Mouse (Mus musculus) heart, adult 2 months (tissue): ENCODE results near the gene Rgs3. TPM values are rescaled to one million over a fixed set of nuclear protein-coding genes. Genes with fewer than 3 reads are reported as not detected.

Experiments
- DNase-seq, 2 experiments: peaks; one replicate each; pipeline ENCODE4 v3.0.0; 2021
- H3K27ac ChIP-seq: fragments of 200-600 bp; 2 replicates; pipeline ENCODE4 v1.8.1; 2022
- H3K27me3 ChIP-seq: fragments of 200-500 bp; 2 replicates; pipeline ENCODE4 v1.6.1; 2012; ENCODE audit warnings: mild to moderate bottlenecking, low read length, inconsistent platforms, mixed read lengths; ENCODE audit not compliant: control insufficient read depth, insufficient read depth
- H3K36me3 ChIP-seq: fragments of 200-500 bp; 2 replicates; pipeline ENCODE4 v1.6.1; 2012; ENCODE audit warnings: low read length, inconsistent platforms; ENCODE audit not compliant: control insufficient read depth, insufficient read depth
- H3K4me1 ChIP-seq: fragments of 200-500 bp; 2 replicates; pipeline ENCODE4 v1.6.1; 2011; ENCODE audit warnings: low read length; ENCODE audit not compliant: control insufficient read depth, insufficient read depth
- H3K4me3 ChIP-seq: fragments of 200-600 bp; 2 replicates; pipeline ENCODE4 v1.8.1; 2022
- H3K79me2 ChIP-seq: fragments of 200-500 bp; replicated peaks from 2 replicates; pipeline ENCODE4 v1.6.1; 2012; ENCODE audit warnings: mild to moderate bottlenecking, inconsistent platforms, low read length, moderate library complexity, mixed read lengths; ENCODE audit not compliant: control insufficient read depth, insufficient read depth
- H3K9ac ChIP-seq: fragments of 200-500 bp; 2 replicates; pipeline ENCODE4 v1.6.1; 2012; ENCODE audit warnings: low read depth, mild to moderate bottlenecking, control low read depth, inconsistent platforms, low read length, mixed read lengths
- CTCF ChIP-seq: fragments of 200-600 bp; IDR thresholded peaks from 2 replicates; pipeline ENCODE4 v1.8.1; 2022; ENCODE audit warnings: antibody characterized with exemption, mild to moderate bottlenecking, moderate library complexity
- EP300 ChIP-seq: fragments of 200-500 bp; IDR thresholded peaks from 2 replicates; pipeline ENCODE4 v1.6.1; 2011; ENCODE audit warnings: low read depth, low read length, control low read depth; ENCODE audit not compliant: insufficient read depth
- POLR2A ChIP-seq: fragments of 200-500 bp; IDR thresholded peaks from 2 replicates; pipeline ENCODE4 v1.6.1; 2011; ENCODE audit warnings: mild to moderate bottlenecking, low read depth, low read length, control low read depth; ENCODE audit not compliant: insufficient read depth
- WGBS: fragments of 180-500 bp; shearing (Covaris S2); methylation state at CpG from one replicate; pipeline ENCODE4 v1.1.7; 2018; 5-methylcytosine and 5-hydroxymethylcytosine counted together
- intact Hi-C: fragments of 180-260 bp; cut with DNase I; formaldehyde crosslinking; loops from one replicate; pipeline ENCODE4 v1.15.1; 2025
- polyA plus RNA-seq: library from polyadenylated mRNA; depleted of rRNA; stranded (reverse); fragments of >200 nt; gene quantifications from 2 replicates; pipeline ENCODE4 v1.2.3, GENCODE M21; 2012
- total RNA-seq, 2 experiments: library from RNA; stranded (reverse); gene quantifications; 2 replicates each; pipeline ENCODE4 v1.2.3; 2021

Gene Rgs3
- total and polyA plus RNA-seq, 3 experiments = 23.5 to 48.1 (median 33.7) TPM

DNA sequence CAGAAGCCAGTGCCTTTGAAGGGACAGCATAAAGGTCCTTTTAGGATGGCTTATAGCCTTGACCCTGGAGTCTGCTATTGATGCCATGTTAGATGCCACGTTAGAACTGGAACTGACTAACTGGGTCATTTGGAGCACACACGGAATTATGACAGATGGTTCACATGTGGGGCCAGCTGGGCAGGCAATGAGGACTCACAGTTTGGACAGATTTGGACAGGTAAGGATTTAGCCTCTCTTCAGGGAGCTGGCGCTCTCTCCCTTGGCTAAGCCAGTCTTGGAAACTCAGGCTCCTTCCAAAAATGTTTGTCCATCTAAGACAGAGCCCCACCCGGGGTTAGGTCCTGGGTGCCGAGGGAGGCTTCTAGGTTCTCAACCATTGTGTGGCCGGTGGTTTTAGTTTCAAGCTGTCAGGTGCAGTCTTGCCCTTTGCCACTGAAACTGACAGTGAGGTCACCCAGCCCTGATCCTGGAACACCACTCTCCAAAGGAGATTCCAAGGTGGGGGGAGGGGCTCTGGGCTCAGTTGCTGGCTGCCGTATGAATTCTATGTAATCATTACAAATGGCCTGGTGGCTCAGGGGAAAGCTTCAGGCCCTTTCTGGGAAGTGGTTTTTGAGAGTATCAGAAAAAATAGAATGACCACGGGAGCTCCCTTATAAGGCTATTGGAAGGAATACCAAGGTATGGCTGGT is 90.0 kb downstream of the Rgs3 start:
- Histone ChIP-seq H3K9ac (no peak overlapping the region), H3K4me3 (no peak overlapping the region), H3K4me1 (peaks cover 11% of the 10 kb centered on the region), H3K36me3 (peaks cover 5% of the 10 kb centered on the region), H3K27me3 (no peaks in the 10 kb centered on the region), H3K27ac (no peak overlapping the region), H3K79me2 (no peaks in the 10 kb centered on the region; the same call in 1 of the 2 replicates)
- intact Hi-C loops = no loop called here
- TF ChIP-seq POLR2A (no peak), CTCF (no peak), EP300 (no peak)
- 80% methylated on average over 8 of the region's 8 CpGs for WGBS
- DNase-seq = no peak

DNA sequence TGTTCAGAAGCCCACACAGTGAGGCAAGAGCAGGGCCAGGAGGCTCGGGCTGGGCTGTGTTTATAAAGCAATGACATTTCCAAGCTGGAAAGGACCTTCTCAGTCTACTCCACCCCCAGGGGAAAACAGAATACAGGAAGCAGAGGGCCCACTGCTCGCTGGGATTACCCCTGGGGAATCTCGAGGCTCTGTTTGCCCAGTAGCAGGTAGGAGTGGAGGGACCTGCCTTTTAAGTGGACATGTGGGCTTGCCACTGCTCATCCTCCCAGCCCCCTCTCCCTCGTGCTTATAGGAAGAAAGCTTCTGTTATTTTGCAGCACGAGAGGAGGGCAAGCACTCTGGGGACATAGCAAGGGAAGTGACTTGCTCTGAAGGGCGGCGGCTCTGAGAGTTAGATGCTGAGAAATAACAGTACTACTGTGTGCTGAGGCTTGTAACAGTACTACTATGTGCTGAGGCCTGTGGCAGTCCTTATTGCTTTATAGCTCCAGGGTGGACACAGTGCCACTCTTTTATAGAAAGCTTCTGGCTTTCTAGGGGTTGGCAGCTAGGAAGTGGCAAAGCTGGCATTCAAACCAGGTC is 91.6 kb downstream of the Rgs3 start:
- WGBS = 43% methylated on average over 7 of the region's 7 CpGs
- no peak for TF ChIP-seq EP300
- 0 out of 2 replicates have a peak, but pooled peaks have one; percentile 10 for TF ChIP-seq POLR2A
- Histone ChIP-seq H3K9ac (no peak overlapping the region), H3K27me3 (no peaks in the 10 kb centered on the region), H3K4me1 (peaks cover 8% of the 10 kb centered on the region), H3K36me3 (peaks cover 4% of the 10 kb centered on the region), H3K4me3 (no peak overlapping the region), H3K79me2 (no peaks in the 10 kb centered on the region; the same call in 1 of the 2 replicates), H3K27ac (peak overlapping the region; percentile 12; the same call in 1 of the 2 replicates)
- DNase-seq = no peak
- intact Hi-C loops = no loop called here

DNA sequence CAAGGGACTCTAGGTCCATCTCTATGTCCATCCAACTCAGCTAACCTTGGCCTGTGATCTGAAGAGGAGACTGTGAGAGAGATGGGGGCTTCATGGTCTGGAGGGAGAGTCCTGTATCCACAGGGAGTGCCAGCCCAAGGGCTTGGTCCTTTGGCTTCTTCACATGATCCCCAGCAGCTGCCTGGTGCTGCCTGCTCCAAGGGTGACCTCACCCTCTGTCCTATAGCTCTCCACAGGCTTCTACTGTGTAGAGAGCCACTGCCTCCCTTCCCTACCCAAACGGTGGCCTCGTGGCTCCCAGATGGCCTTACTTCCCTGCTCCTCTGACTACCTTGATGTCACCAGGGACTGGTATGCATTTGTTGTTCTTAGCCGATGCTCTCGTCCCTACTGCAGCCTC is 92.6 kb downstream of the Rgs3 start:
- intact Hi-C loops = no loop called here
- DNase-seq = no peak
- H3K27me3 ChIP-seq = no peaks in the 10 kb centered on the region
- no peaks in the 10 kb centered on the region for H3K36me3 ChIP-seq
- H3K4me1 ChIP-seq = peaks cover 5% of the 10 kb centered on the region
- TF ChIP-seq EP300 = no peak
- TF ChIP-seq POLR2A = 0 out of 2 replicates have a peak, but pooled peaks have one; percentile 18
- H3K4me3 ChIP-seq = no peak overlapping the region
- 54% methylated on average over 4 of the region's 4 CpGs for WGBS
- no peaks in the 10 kb centered on the region; the same call in 1 of the 2 replicates for H3K79me2 ChIP-seq
- H3K27ac ChIP-seq = no peak overlapping the region
- no peak overlapping the region for H3K9ac ChIP-seq

DNA sequence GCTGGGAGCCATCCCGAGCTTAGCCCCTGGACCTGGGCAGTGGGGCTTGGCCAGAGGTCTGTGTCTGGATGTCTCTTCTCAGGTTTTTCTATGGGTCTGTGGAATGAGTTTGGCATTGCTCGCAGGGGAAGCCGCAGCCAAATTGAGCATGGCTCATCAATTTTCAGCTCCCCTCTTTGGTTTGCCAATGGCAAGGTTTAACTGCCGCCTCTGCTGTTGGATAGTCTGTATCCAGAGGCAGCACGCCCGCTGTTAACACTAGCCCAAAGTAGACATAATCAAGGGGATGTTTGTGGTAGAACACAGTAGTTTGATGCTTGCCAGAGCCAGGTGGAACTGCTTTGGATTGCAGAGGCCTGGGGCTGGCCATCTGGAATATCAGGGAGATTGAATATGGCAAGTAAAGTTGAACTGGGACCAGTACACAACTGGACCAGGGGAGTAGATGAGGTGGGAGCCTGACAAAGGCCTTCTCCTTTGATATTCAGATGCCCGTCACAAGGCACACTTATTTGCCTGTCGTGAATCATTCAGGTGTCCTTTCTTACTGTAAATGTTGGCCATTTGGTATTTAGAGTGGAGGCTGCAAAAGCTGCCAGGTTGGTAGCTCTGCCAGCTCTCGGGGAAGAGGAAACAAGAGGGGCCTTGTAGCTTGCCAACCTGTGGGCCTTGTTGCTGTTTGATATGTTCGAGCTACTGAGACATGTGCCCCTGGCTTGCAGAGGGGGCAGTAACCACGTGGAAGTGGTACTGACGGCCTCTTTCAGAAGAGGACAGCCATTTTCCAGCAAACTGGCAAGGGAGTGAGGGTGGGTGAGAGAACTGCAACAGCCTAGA is 93.5 kb downstream of the Rgs3 start:
- H3K9ac ChIP-seq = no peak overlapping the region
- no peaks in the 10 kb centered on the region; the same call in 1 of the 2 replicates for H3K79me2 ChIP-seq
- no peaks in the 10 kb centered on the region for H3K27me3 ChIP-seq
- DNase-seq = no peak
- no peak overlapping the region for H3K27ac ChIP-seq
- no peak overlapping the region for H3K4me3 ChIP-seq
- no peaks in the 10 kb centered on the region for H3K36me3 ChIP-seq
- intact Hi-C loops = no loop called here
- H3K4me1 ChIP-seq = peaks cover 5% of the 10 kb centered on the region
- 84% methylated on average over 12 of the region's 12 CpGs for WGBS
- TF ChIP-seq EP300 = no peak
- TF ChIP-seq CTCF = no peak
- TF ChIP-seq POLR2A = no peak

DNA sequence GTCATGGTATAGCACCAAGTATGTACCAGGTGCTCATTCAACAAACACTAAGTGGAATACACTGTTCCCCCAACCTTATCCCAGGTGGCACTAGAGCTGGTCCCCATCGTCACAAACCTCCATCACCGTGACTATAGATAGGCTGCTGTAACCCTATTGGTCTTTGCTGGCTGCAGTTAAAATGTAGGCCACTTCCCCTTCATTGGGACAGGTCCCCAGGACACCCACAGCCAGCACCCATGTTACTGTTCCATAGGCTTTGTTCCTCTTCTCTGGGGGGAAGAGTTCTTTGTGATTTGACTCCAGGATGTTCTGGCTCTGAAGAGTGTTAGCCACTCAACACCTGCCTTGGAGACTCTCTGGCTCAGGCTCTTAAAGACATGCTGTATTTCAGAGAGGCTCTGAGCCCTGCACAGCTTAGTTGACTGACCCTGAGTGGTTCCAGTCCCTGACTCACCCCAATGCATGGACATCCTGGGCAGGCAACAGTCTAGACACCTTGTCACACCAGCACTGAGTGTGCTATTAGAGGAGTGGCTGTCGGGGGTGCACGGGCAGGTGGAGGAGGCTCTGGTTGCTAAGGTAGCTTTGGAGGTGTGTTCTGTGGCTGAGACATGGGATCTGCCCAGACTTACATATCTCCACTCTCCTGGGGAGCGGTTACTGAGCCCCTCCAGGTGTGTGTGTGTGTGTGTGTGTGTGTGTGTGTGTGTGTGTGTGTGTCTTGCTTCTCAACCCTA is 94.4 kb downstream of the Rgs3 start:
- 87% methylated on average over 5 of the region's 5 CpGs for WGBS
- Histone ChIP-seq H3K9ac (no peak overlapping the region), H3K4me1 (peaks cover 7% of the 10 kb centered on the region), H3K79me2 (no peaks in the 10 kb centered on the region; the same call in 1 of the 2 replicates), H3K27me3 (no peaks in the 10 kb centered on the region), H3K27ac (no peak overlapping the region), H3K36me3 (no peaks in the 10 kb centered on the region), H3K4me3 (no peak overlapping the region)
- TF ChIP-seq CTCF (no peak), EP300 (no peak), POLR2A (no peak)
- no peak for DNase-seq
- intact Hi-C loops = no loop called here
